Mouse (Mus musculus): ENCODE data around the gene Lypd6. TPM values are rescaled to one million over a fixed set of nuclear protein-coding genes. Genes with fewer than 3 reads are reported as not detected.

The Lypd6 gene
- polyA plus RNA-seq, 1 experiment from 2014 or later = 10.2 TPM

Other genes with a start within 250 kb of the Lypd6 start
- gene Mmadhc, start 230.4 kb downstream of the Lypd6 start, polyA plus RNA-seq (2015; fragmentation: Nextera tagmentation; extraction: Ambion mirVana) = 128 and 139 TPM in 2 replicates